Mouse (Mus musculus) gastrocnemius, adult 2 months (tissue): ENCODE data around the gene 4833439L19Rik. TPM values are rescaled to one million over a fixed set of nuclear protein-coding genes. Genes with fewer than 3 reads are reported as not detected.

ENCODE experiments used
- DNase-seq: peaks from one replicate; pipeline ENCODE4 v3.0.0; 2022
- H3K27ac ChIP-seq: fragments of 200-600 bp; 2 replicates; pipeline ENCODE4 v1.8.1; 2022; ENCODE audit warnings: mild to moderate bottlenecking
- H3K4me3 ChIP-seq: fragments of 200-600 bp; 2 replicates; pipeline ENCODE4 v1.8.1; 2022; ENCODE audit warnings: mild to moderate bottlenecking, moderate library complexity
- CTCF ChIP-seq: fragments of 200-600 bp; IDR thresholded peaks from 2 replicates; pipeline ENCODE4 v1.8.1; 2022; ENCODE audit warnings: antibody characterized with exemption, mild to moderate bottlenecking, moderate library complexity
- intact Hi-C: fragments of 180-260 bp; cut with DNase I; formaldehyde crosslinking; loops from one replicate; pipeline ENCODE4 v1.15.1; 2025
- total RNA-seq, 2 experiments: library from RNA; stranded (reverse); gene quantifications; 2 replicates each; pipeline ENCODE4 v1.2.3; 2021

4833439L19Rik gene
- total RNA-seq, 2 experiments from 2014 or later = 192 to 200 TPM

DNA sequence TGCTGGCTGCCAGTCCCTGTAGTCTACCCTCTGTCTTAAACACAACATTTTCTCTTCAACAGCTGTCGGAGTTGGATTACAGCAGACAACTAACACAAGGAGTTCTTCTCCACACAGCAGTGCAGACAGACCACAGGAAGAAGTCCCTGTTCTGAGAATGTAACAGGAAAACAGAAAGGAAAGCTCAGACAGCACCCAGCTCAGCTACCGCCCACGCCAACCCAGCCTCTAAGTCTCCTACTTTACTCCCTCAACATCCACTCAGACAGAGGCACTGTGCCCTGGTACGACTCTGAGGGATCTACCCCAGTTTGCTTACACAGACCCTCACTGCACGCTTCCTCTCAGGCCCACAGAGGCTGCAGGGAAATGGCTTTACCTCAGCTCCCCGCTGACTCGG, 4.6 kb downstream of the 4833439L19Rik start:
- H3K27ac ChIP-seq = no peak overlapping the region
- H3K4me3 ChIP-seq = no peak overlapping the region
- no peak for DNase-seq
- no peak for TF ChIP-seq CTCF
- intact Hi-C loops = loop anchor here (5.0 kb wide), 1 partner anchor 62 kb away; the partner anchor contains the start of gene Faf2

DNA sequence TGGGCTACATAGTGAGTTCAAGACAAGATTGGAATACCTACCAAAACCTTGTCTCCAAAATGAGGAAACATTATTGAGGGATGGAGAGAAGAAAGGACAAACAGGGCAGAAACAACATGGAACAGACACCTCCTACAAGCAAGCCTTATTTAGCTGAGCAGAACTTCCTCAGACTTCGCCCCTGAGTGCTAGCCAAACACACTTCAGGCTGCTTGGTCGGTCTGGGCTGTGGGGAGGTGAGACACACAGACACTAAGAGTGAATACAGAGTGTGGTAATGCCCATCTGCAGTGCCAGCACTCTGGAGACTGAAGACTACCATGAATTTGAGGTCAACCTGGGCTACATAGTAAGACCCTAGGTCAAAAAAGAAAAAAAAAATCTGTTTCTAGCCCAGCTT, 5.6 kb downstream of the 4833439L19Rik start:
- DNase-seq = no peak
- intact Hi-C loops = loop anchor here (5.0 kb wide), 1 partner anchor 63 kb away; the partner anchor contains the start of gene Faf2
- TF ChIP-seq CTCF = no peak
- Histone ChIP-seq H3K4me3 (no peak overlapping the region), H3K27ac (no peak overlapping the region; the same call in 1 of the 2 replicates)

- DNase-seq = no peak
- intact Hi-C loops = no loop called here
- H3K4me3 ChIP-seq = no peak overlapping the region
- peak overlapping the region; percentile 91 for H3K27ac ChIP-seq
- TF ChIP-seq CTCF = no peak
Measured at GRCm38 (mm10) chr13:54557652-54558051, 7.6 kb downstream of the 4833439L19Rik start.

DNA sequence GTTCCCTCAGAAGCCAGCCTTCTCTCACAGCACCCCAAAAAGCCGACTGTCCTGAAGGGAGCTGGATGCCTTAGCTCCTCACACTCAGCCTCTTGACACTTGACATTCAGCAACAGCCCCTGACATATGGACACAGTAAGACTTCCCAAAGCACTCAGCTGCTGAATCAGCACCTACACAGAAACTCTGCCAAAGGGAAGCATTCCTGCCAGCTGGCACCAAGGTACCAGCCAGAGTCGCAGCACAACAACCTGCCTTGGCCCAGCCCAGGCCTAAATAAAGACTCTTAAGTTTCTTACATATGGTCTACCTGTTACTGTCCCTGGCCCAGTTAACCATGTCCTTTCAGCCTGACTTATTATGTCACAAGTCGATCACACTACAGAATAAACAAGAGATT, 8.4 kb downstream of the 4833439L19Rik start:
- peak overlapping the region; percentile 91 for H3K27ac ChIP-seq

DNA sequence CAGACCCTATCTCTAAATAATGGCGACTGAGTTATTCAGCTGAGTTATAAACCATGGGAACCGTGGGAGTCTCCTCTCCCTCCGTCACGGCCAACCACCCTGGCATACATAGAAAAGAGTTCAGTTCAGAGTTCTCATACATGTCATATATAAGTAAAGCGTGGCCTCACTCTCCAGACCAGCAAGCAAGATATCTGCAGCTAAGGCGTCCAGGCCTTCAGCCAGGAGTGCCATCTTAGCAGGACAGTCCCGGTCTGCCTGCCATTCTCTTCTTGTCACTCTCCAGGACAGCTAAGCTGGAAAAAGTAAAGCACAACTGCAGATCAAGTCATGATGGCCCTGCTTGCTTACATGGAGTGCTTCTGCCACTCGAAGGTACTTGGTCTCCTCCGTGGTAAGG, 9.1 kb downstream of the 4833439L19Rik start:
- no peak for TF ChIP-seq CTCF
- DNase-seq = peak; percentile 34
- Histone ChIP-seq H3K27ac (peak overlapping the region; percentile 91), H3K4me3 (peak overlapping the region; percentile 33; the same call in 1 of the 2 replicates)
- intact Hi-C loops = no loop called here

More for the DNA sequence above, 8.4 kb downstream of the 4833439L19Rik start:
- DNase-seq = peak; percentile 89
- intact Hi-C loops = no loop called here
- TF ChIP-seq CTCF = no peak
- peak overlapping the region; percentile 33; the same call in 1 of the 2 replicates for H3K4me3 ChIP-seq

DNA sequence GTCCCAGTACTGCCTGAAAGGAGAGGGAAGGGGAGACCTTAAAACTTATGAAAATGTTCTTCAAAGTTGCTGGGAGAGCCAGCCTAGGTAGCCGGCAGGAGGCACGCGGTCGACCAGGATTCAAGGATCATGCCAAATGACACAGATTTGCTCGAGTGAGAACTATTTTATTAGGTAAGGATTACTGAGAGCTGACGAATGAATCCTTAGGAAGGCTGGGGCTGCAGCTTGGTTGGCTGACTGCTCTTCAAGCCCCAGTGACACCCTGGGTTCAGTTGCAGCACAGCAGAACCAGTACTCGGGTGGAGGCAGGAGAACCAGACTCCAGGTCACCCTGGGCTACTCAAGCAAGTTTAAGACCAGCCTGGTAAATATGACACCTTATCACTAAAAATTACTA, 17.2 kb downstream of the 4833439L19Rik start:
- intact Hi-C loops = no loop called here
- Histone ChIP-seq H3K27ac (no peak overlapping the region), H3K4me3 (no peak overlapping the region)
- DNase-seq = no peak
- TF ChIP-seq CTCF = no peak

DNA sequence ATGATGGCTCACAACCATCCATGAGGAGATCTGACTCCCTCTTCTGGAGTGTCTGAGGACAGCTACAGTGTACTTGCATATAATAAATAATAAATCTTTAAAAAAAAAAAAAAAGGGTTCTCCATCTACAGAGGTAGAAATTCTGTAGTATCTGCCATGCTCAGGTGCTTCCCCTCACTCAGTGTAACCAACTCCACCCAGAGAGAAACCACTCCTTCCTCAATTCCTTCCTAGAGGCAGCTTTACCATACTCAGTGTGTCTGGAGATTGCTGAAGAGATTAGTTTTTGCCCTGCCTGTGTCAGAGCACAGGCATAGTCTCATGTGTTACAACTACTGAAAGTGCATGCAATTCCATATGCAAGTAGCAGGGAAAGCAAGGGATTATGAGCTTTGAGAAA, 33.1 kb downstream of the 4833439L19Rik start:
- intact Hi-C loops = no loop called here
- no peak overlapping the region for H3K27ac ChIP-seq
- no peak for DNase-seq
- no peak overlapping the region for H3K4me3 ChIP-seq
- TF ChIP-seq CTCF = no peak

- H3K27ac ChIP-seq = no peak overlapping the region
- intact Hi-C loops = no loop called here
- TF ChIP-seq CTCF = no peak
- no peak for DNase-seq
- H3K4me3 ChIP-seq = no peak overlapping the region
Measured at GRCm38 (mm10) chr13:54527140-54527539, 38.1 kb downstream of the 4833439L19Rik start.

GRCm38 (mm10) chr13:54521181-54521580, 44.1 kb downstream of the 4833439L19Rik start:
- intact Hi-C loops = no loop called here

DNA sequence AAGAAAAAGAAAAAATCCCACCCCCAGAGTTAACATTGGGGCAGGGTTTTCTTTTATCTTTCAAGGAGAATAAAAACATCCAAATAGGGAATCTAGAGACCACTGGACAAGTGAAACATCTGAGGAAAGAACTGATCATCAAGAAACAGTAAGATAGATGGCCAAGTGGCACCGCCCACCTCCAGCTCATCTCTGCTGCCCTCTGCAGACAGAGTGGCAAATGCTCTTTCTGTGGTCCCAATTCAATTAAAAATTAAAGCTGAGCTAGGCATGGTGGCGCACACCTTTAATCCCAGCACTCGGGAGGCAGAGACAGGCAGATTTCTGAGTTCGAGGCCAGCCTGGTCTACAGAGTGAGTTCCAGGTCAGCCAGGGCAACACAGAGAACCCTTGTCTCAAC, 45.0 kb downstream of the 4833439L19Rik start:
- intact Hi-C loops = no loop called here
- H3K4me3 ChIP-seq = no peak overlapping the region
- no peak overlapping the region for H3K27ac ChIP-seq
- peak; percentile 41 for TF ChIP-seq CTCF
- DNase-seq = no peak

More at GRCm38 (mm10) chr13:54521181-54521580, 44.1 kb downstream of the 4833439L19Rik start:
- H3K27ac ChIP-seq = no peak overlapping the region
- no peak for DNase-seq
- H3K4me3 ChIP-seq = no peak overlapping the region
- no peak for TF ChIP-seq CTCF

GRCm38 (mm10) chr13:54505920-54506319, 59.3 kb downstream of the 4833439L19Rik start:
- Histone ChIP-seq H3K4me3 (no peak overlapping the region), H3K27ac (no peak overlapping the region)
- intact Hi-C loops = no loop called here
- no peak for DNase-seq
- no peak for TF ChIP-seq CTCF

DNA sequence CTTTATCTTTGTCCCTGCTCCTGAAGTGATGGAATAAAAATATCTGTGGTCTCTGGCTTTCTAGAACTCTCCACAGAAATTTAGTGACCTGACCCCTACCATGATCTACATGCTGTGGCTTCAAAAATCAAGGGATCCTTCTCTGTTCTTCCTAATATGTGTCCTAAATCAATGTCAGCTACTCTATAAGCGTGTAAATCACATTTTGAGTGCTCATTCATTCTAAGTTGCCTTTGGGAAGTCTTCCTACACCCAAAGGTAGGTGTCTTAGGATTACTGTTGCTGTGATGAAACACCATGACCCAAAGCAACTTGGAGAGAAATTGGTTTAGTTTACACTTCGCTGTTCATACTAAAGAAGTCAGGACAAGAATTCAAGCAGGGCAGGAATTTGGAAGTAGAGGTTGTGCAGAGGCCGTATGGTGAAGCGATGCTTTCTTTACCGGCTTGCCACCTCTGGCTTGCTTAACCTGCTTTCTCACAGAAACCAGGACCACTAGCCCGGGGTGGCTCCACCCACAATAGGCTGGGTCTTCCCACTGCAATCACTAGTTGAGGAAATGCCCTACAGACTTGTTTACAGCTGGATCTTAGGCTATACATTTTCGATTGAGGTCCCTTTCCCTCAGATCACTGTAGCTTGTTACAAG, 60.5 kb downstream of the 4833439L19Rik start:
- Histone ChIP-seq H3K27ac (peak overlapping the region; percentile 91), H3K4me3 (peak overlapping the region; percentile 77)
- no peak for DNase-seq
- no peak for TF ChIP-seq CTCF
- intact Hi-C loops = loop anchor here (5.0 kb wide), 1 partner anchor 37 kb away; the partner anchor contains the start of gene Thoc3

DNA sequence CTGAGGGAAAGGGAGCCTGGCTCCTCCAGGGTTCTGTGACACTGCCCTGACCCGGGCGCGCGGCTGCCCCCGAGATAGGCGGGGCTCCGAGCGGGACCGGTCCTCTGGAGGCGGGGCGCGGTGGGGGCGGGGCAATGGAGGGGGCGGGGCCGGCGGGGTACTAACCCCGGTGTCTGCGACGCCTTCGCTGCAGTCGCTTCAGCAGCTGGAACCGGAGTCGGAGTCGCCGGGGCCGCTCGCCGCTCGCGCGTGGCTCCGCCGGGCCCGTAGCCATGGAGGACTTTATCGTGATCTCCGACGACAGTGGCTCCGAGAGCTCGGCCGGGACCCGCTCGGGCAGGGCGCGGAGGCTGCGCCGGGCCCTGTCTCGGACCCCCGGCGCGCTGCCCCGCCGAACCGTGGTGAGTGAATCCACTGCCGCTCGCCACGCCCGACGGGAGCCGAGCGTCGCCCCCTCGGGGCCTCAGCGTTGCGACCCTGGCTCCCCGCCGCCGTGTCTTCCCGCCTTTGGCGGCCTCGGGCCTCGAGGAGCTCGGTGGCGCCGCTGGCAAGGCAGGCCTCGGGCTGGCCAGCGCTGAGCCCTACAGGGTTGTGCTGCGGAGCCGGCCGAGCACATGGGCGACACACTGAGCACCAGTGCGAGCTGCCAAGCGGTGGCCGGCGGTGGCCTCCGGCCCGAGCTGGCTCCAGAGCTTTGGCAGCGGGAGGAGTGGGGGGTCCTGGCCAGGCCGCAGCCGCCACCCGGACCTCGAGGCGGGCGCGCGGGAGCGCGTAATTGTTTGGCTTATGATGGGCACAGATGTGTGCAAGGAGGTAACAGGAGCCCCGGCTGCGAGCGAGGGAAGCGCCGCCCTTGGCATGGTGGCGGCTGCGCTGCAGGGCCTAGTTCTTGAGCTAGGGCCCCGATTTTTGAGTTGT, 61.4 kb downstream of the 4833439L19Rik start, which contains the start of gene Simc1:
Gene Simc1, plus strand, starts transcription at position 176 of the 918 bp plus-strand sequence.
- DNase-seq = peak; percentile 89
- Histone ChIP-seq H3K4me3 (peak within 1 kb of the TSS; percentile 77), H3K27ac (peak within 1 kb of the TSS; percentile 91)
- no peak; the same call in 1 of the 2 replicates for TF ChIP-seq CTCF
- intact Hi-C loops = loop anchor here (5.0 kb wide), 1 partner anchor 37 kb away; the partner anchor contains the start of gene Thoc3
